8 mouse cellular contexts compared by ENCODE assay signal in genomic region chrX:56597219-56597886, GRCm38 (mm10). TPM values are rescaled to one million over a fixed set of nuclear protein-coding genes. Genes with fewer than 3 reads are reported as not detected.
A peak's percentile ranks its signal among the peaks of the same experiment; 100 is the strongest.
DNase-seq lines count a peak whose midpoint lies in the region; ATAC-seq and TF ChIP-seq lines count a peak whose summit lies in the region.

No protein-coding gene starts in this region.

- DNase-seq in layer of hippocampus, postnatal 10 days (ENCODE audit: low spot score in 2 of 2): peak; percentile 6 to 21
- no peak for DNase-seq in layer of hippocampus, postnatal 25 days (ENCODE audit: extremely low spot score in 1 of 2, low spot score in 1 of 2)
- DNase-seq in adrenal gland, postnatal 36 days: peak; percentile 16 to 33
- no peak for DNase-seq in forebrain, postnatal 0 days
- DNase-seq in kidney, postnatal 0 days (ENCODE audit: low spot score): peak; percentile 31
- DNase-seq in lung, postnatal 25 days (ENCODE audit: low spot score): peak; percentile 12
- no peak for DNase-seq in thymus, postnatal 25 days

- H3K4me2 ChIP-seq in forebrain, postnatal 0 days (ENCODE audit: low read depth): peak overlapping the region; percentile 58
- peak overlapping the region; percentile 55 for H3K4me2 ChIP-seq in kidney, postnatal 0 days (ENCODE audit: low read length)
- H3K4me2 ChIP-seq in stomach, embryonic 14.5 days (replicated peaks; ENCODE audit: low read depth, low read length): peak overlapping the region; percentile 41

- peak overlapping the region; percentile 63 for H3K4me3 ChIP-seq in forebrain, postnatal 0 days (ENCODE audit: low read depth, low read length)
- peak overlapping the region; percentile 69 for H3K4me3 ChIP-seq in kidney, postnatal 0 days (replicated peaks; ENCODE audit: low read depth, low read length)
- H3K4me3 ChIP-seq in stomach, embryonic 14.5 days (ENCODE audit: low read depth, low read length): peak overlapping the region; percentile 54

- H3K4me1 ChIP-seq in forebrain, postnatal 0 days (ENCODE audit: insufficient read depth): no peaks in the 10 kb centered on the region
- H3K4me1 ChIP-seq in kidney, postnatal 0 days (replicated peaks; ENCODE audit: insufficient read depth, low read length): no peaks in the 10 kb centered on the region
- no peaks in the 10 kb centered on the region for H3K4me1 ChIP-seq in stomach, embryonic 14.5 days (ENCODE audit: control insufficient read depth, insufficient read depth, low read length)

- 28% methylated on average over 25 of the region's 25 CpGs for WGBS in forebrain, postnatal 0 days
- 26% methylated on average over 25 of the region's 25 CpGs for WGBS in kidney, postnatal 0 days
- WGBS in stomach, embryonic 14.5 days: 17% methylated on average over 25 of the region's 25 CpGs

- H3K9me3 ChIP-seq in forebrain, postnatal 0 days (ENCODE audit: low read length): no peaks in the 10 kb centered on the region
- no peaks in the 10 kb centered on the region for H3K9me3 ChIP-seq in kidney, postnatal 0 days (replicated peaks; ENCODE audit: low read length)
- H3K9me3 ChIP-seq in stomach, embryonic 14.5 days (ENCODE audit: control insufficient read depth, low read depth, low read length): no peaks in the 10 kb centered on the region

- TF ChIP-seq CTCF in forebrain, postnatal 0 days (IDR thresholded peaks at IDR 0.05; ENCODE audit: low read depth): 0 out of 2 replicates have a peak, but pooled peaks have one; percentile 1
- peak; percentile 44; the same call in 1 of the 2 replicates for TF ChIP-seq CTCF in kidney, postnatal 0 days (IDR thresholded peaks at IDR 0.05; ENCODE audit: low read depth)

- no peaks in the 10 kb centered on the region for H3K27me3 ChIP-seq in forebrain, postnatal 0 days (ENCODE audit: insufficient read depth, low read length)
- no peaks in the 10 kb centered on the region for H3K27me3 ChIP-seq in kidney, postnatal 0 days (ENCODE audit: insufficient read depth, low read length)
- no peaks in the 10 kb centered on the region for H3K27me3 ChIP-seq in stomach, embryonic 14.5 days (ENCODE audit: control insufficient read depth, insufficient read depth, low read length)

- peak; percentile 52 for ATAC-seq in forebrain, postnatal 0 days
- ATAC-seq in kidney, postnatal 0 days (replicated peaks; ENCODE audit: low FRiP score, low read depth): peak; percentile 51
- peak; percentile 56; the same call in 1 of the 2 replicates for ATAC-seq in stomach, embryonic 14.5 days (ENCODE audit: insufficient number of reproducible peaks, insufficient read depth, low FRiP score, low read depth)

- H3K36me3 ChIP-seq in forebrain, postnatal 0 days (ENCODE audit: insufficient read depth): no peaks in the 10 kb centered on the region
- no peaks in the 10 kb centered on the region for H3K36me3 ChIP-seq in kidney, postnatal 0 days (ENCODE audit: insufficient read depth, low read length)
- H3K36me3 ChIP-seq in stomach, embryonic 14.5 days (ENCODE audit: control insufficient read depth, insufficient read depth, low read length): no peaks in the 10 kb centered on the region

- peak overlapping the region; percentile 79 for H3K27ac ChIP-seq in forebrain, postnatal 0 days (ENCODE audit: low read depth, low read length)
- H3K27ac ChIP-seq in kidney, postnatal 0 days: peak overlapping the region; percentile 72; the same call in 1 of the 2 replicates
- H3K27ac ChIP-seq in stomach, embryonic 14.5 days (ENCODE audit: low read length): no peak overlapping the region

- H3K9ac ChIP-seq in forebrain, postnatal 0 days: peak overlapping the region; percentile 71
- H3K9ac ChIP-seq in kidney, postnatal 0 days (ENCODE audit: low read depth, low read length): peak overlapping the region; percentile 73
- peak overlapping the region; percentile 85 for H3K9ac ChIP-seq in stomach, embryonic 14.5 days (replicated peaks; ENCODE audit: low read depth, low read length)

RNA-seq across cellular contexts. Expression of gene Mmgt1, which starts 0.5 kb away (rescaled TPM):
- 10 to 100 TPM; 35.0 to 37.1 TPM for total RNA-seq in layer of hippocampus, postnatal 10 days (2021)
- total RNA-seq in layer of hippocampus, postnatal 25 days (2021): 10 to 100 TPM; 26.6 to 30.4 TPM
- 10 to 100 TPM; 30.3 to 32.1 TPM for total RNA-seq in adrenal gland, postnatal 36 days (2021)
- 59.4 and 71.8 TPM in 2 replicates for total RNA-seq in forebrain, postnatal 0 days (2014; rRNA removed)
- polyA plus RNA-seq in forebrain, postnatal 0 days (2015; fragmentation: Nextera tagmentation; extraction: Ambion mirVana): 31.5 and 36.3 TPM in 2 replicates
- polyA plus RNA-seq in kidney, postnatal 0 days (2015; fragmentation: Nextera tagmentation; extraction: Ambion mirVana): 20.4 and 21.8 TPM in 2 replicates
- 28.8 and 29.5 TPM in 2 replicates for polyA plus RNA-seq in stomach, embryonic 14.5 days (2014; fragmentation: Nextera tagmentation; extraction: Ambion mirVana)

RNA-seq across cellular contexts. Expression of gene Slc9a6, which starts 12.2 kb away (rescaled TPM):
- total RNA-seq in layer of hippocampus, postnatal 10 days (2021): 10 to 100 TPM; 99.6 to 99.7 TPM
- total RNA-seq in layer of hippocampus, postnatal 25 days (2021): 100 to 1,000 TPM; 102 to 103 TPM
- 10 to 100 TPM; 32.4 to 34.6 TPM for total RNA-seq in adrenal gland, postnatal 36 days (2021)
- total RNA-seq in forebrain, postnatal 0 days (2014; rRNA removed): 76.4 and 98.7 TPM in 2 replicates
- 35.1 and 52.5 TPM in 2 replicates for polyA plus RNA-seq in forebrain, postnatal 0 days (2015; fragmentation: Nextera tagmentation; extraction: Ambion mirVana)
- 10.9 and 11.1 TPM in 2 replicates for polyA plus RNA-seq in kidney, postnatal 0 days (2015; fragmentation: Nextera tagmentation; extraction: Ambion mirVana)
- polyA plus RNA-seq in stomach, embryonic 14.5 days (2014; fragmentation: Nextera tagmentation; extraction: Ambion mirVana): 11.9 and 12.4 TPM in 2 replicates

RNA-seq across cellular contexts. Expression of gene Gm648, which starts 47.9 kb away (rescaled TPM):
- not detected for total RNA-seq in layer of hippocampus, postnatal 10 days (2021)
- total RNA-seq in layer of hippocampus, postnatal 25 days (2021): not detected
- not detected for total RNA-seq in adrenal gland, postnatal 36 days (2021)
- not detected in 2 replicates for total RNA-seq in forebrain, postnatal 0 days (2014; rRNA removed)
- polyA plus RNA-seq in forebrain, postnatal 0 days (2015; fragmentation: Nextera tagmentation; extraction: Ambion mirVana): 0.28 TPM in 1 of 2 replicates, not detected in the other
- polyA plus RNA-seq in kidney, postnatal 0 days (2015; fragmentation: Nextera tagmentation; extraction: Ambion mirVana): not detected in 2 replicates
- not detected in 2 replicates for polyA plus RNA-seq in stomach, embryonic 14.5 days (2014; fragmentation: Nextera tagmentation; extraction: Ambion mirVana)

Comparison
In these comparisons a context has a peak if more than half of its experiments do, and no peak if none do; other contexts are left out.
1. DNase-seq: peak in layer of hippocampus, postnatal 10 days (2 of 2), adrenal gland, postnatal 36 days (2 of 2), kidney, postnatal 0 days (single experiment) and lung, postnatal 25 days (single experiment); none in layer of hippocampus, postnatal 25 days (0 of 2), forebrain, postnatal 0 days (single experiment) and thymus, postnatal 25 days (single experiment).
2. Peak in every context shown above with its lines, with median percentiles within 50 percentile points of each other: ATAC-seq, H3K4me2 ChIP-seq, H3K4me3 ChIP-seq and H3K9ac ChIP-seq.